15 mouse cellular contexts compared by ENCODE assay signal in the genomic region with DNA sequence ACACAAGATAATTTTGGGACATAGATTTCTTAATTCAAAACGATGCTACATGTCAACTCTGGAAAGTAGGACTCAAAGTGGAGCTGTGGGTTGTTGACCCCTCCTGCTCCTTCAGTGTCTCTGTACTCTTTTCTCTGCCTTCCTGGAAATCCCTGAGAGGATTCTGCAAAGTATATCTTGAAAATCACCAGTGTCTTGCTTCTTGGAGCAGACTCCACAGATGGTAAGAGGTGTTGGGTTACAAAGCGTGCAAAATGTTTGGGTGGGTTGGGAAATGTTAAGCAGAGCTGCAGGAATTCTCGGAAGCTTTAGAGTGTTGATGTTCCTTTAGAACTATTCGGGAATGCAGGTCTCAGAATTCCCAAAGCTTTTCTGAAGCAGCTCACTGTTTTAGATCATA.
DNase-seq lines count a peak whose midpoint lies in the region; ATAC-seq lines count a peak whose summit lies in the region.
"Had no signal": no experiment of that assay in that cellular context is flagged by ENCODE, and none has a peak within 500 bp of the region (broad histone marks: within the 10 kb centered on the region; RNA-seq: fewer than 3 reads in every experiment).

No protein-coding gene starts in this region.

- peak; percentile 13 to 39 for DNase-seq in frontal cortex, postnatal 36 days (ENCODE audit: low spot score in 2 of 2)
- DNase-seq in frontal cortex, postnatal 25 days (ENCODE audit: low spot score in 2 of 2): no peak
- no peak for DNase-seq in lung, postnatal 14 days
- DNase-seq in embryo, embryonic 11 days: peak; percentile 33
- DNase-seq in mesoderm, embryonic 11.5 days (ENCODE audit: low read depth, low spot score): peak; percentile 24
- no peak for DNase-seq in cerebellum, adult 8-10 months
- DNase-seq: layer of hippocampus, postnatal 36 days; spleen, adult 18-20 months; thymus, postnatal 14 days had no signal

- H3K36me3 ChIP-seq in lung, embryonic 16.5 days (ENCODE audit: control insufficient read depth, insufficient read depth, low read length): no peaks in the 10 kb centered on the region
- H3K36me3 ChIP-seq: liver, embryonic 15.5 days; neural tube, embryonic 13.5 days; stomach, embryonic 15.5 days had no signal

- H3K4me3 ChIP-seq in lung, embryonic 16.5 days (ENCODE audit: low read length): no peak overlapping the region
- H3K4me3 ChIP-seq: liver, embryonic 15.5 days; neural tube, embryonic 13.5 days; stomach, embryonic 15.5 days had no signal

- 29% methylated on average over 4 of the region's 4 CpGs for WGBS in lung, embryonic 16.5 days

- no peaks in the 10 kb centered on the region for H3K9me3 ChIP-seq in lung, embryonic 16.5 days (ENCODE audit: control insufficient read depth, low read length)
- H3K9me3 ChIP-seq: liver, embryonic 15.5 days; neural tube, embryonic 13.5 days; stomach, embryonic 15.5 days had no signal

- H3K4me1 ChIP-seq in lung, embryonic 16.5 days (replicated peaks; ENCODE audit: control insufficient read depth, insufficient read depth, low read length): 0 out of 2 replicates have a peak, but pooled peaks cover 2% of the 10 kb centered on the region
- H3K4me1 ChIP-seq: liver, embryonic 15.5 days; neural tube, embryonic 13.5 days; stomach, embryonic 15.5 days had no signal

- no peak overlapping the region for H3K9ac ChIP-seq in lung, embryonic 16.5 days (ENCODE audit: low read length)
- H3K9ac ChIP-seq: hindbrain, embryonic 14.5 days; liver, embryonic 15.5 days; neural tube, embryonic 13.5 days; stomach, embryonic 15.5 days had no signal

- H3K27ac ChIP-seq in lung, embryonic 16.5 days (ENCODE audit: low read length): peak overlapping the region; percentile 1; the same call in 1 of the 2 replicates
- H3K27ac ChIP-seq: hindbrain, embryonic 14.5 days; liver, embryonic 15.5 days; neural tube, embryonic 13.5 days; stomach, embryonic 15.5 days had no signal

- no peaks in the 10 kb centered on the region for H3K27me3 ChIP-seq in lung, embryonic 16.5 days (ENCODE audit: control insufficient read depth, insufficient read depth, low read depth, low read length)
- H3K27me3 ChIP-seq: liver, embryonic 15.5 days; neural tube, embryonic 13.5 days; Patski; stomach, embryonic 15.5 days had no signal

- H3K4me2 ChIP-seq in lung, embryonic 16.5 days (ENCODE audit: low read depth, low read length): no peak overlapping the region
- H3K4me2 ChIP-seq: hindbrain, embryonic 14.5 days; liver, embryonic 15.5 days; neural tube, embryonic 13.5 days; stomach, embryonic 15.5 days had no signal

- ATAC-seq in lung, embryonic 16.5 days (ENCODE audit: low read depth): no peak
- ATAC-seq: Patski had no signal

Comparison
In these comparisons a context has a peak if more than half of its experiments do, and no peak if none do; other contexts are left out.
1. DNase-seq: peak in frontal cortex, postnatal 36 days (2 of 2), embryo, embryonic 11 days (single experiment) and mesoderm, embryonic 11.5 days (single experiment); none in frontal cortex, postnatal 25 days (0 of 2), lung, postnatal 14 days (single experiment) and cerebellum, adult 8-10 months (single experiment).